33 mouse cellular contexts compared by ENCODE assay signal in the genomic region with DNA sequence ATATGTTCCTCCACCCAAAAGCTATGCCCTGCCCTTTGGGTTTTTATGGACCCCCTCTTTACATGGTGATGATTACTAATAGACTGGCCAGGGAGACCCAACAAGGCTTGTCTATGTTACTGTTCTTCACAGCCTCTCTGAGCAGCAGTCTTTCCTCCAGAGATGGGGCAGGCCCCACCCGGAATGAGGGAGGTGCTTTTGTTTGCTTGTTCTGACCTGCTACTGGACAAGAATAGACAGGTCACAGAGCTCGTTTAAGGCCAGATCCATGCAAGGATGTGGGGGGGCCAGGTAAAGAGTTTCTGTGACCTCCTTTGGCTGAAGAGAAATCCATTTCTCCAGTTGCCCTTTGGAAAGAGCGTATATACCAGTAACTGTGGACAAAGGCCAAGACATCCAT.
"Had no signal": no experiment of that assay in that cellular context is flagged by ENCODE, and none has a peak within 500 bp of the region (broad histone marks: within the 10 kb centered on the region; RNA-seq: fewer than 3 reads in every experiment).

No protein-coding gene starts in this region.

- H3K4me3 ChIP-seq: heart, embryonic 10.5 days; heart, embryonic 13.5 days; heart, embryonic 15.5 days; hindbrain, embryonic 10.5 days; hindbrain, embryonic 12.5 days; hindbrain, embryonic 13.5 days; hindbrain, embryonic 15.5 days; intestine, embryonic 15.5 days; kidney, embryonic 15.5 days; layer of hippocampus, adult 2 months had no signal

- H3K36me3 ChIP-seq: heart, embryonic 10.5 days; heart, embryonic 13.5 days; heart, embryonic 15.5 days; hindbrain, embryonic 10.5 days; hindbrain, embryonic 12.5 days; hindbrain, embryonic 13.5 days; hindbrain, embryonic 15.5 days; intestine, embryonic 15.5 days; kidney, embryonic 15.5 days had no signal

- H3K27ac ChIP-seq: heart, embryonic 10.5 days; heart, embryonic 13.5 days; heart, embryonic 15.5 days; hindbrain, embryonic 10.5 days; hindbrain, embryonic 12.5 days; hindbrain, embryonic 13.5 days; hindbrain, embryonic 14.5 days; hindbrain, embryonic 15.5 days; hindbrain, postnatal 0 days; intestine, embryonic 15.5 days; kidney, embryonic 15.5 days; kidney, postnatal 0 days; layer of hippocampus, adult 2 months had no signal

- H3K9ac ChIP-seq: heart, embryonic 13.5 days; heart, embryonic 15.5 days; hindbrain, embryonic 12.5 days; hindbrain, embryonic 13.5 days; hindbrain, embryonic 14.5 days; hindbrain, embryonic 15.5 days; intestine, embryonic 15.5 days; kidney, embryonic 15.5 days had no signal

- H3K27me3 ChIP-seq: heart, embryonic 13.5 days; heart, embryonic 15.5 days; hindbrain, embryonic 12.5 days; hindbrain, embryonic 13.5 days; hindbrain, embryonic 15.5 days; intestine, embryonic 15.5 days; kidney, embryonic 15.5 days had no signal

- DNase-seq: heart, postnatal 10 days; heart, postnatal 14 days; heart, postnatal 36 days; heart, postnatal 4 days; kidney, adult 11 months; kidney, adult 18-20 months; kidney, adult 2 months; kidney, adult 8-10 months; kidney, adult 9 months; kidney, postnatal 10 days; kidney, postnatal 14 days; kidney, postnatal 36 days; kidney, postnatal 4 days; layer of hippocampus, adult 9-11 months; layer of hippocampus, postnatal 36 days had no signal

- ATAC-seq: hindbrain, embryonic 16.5 days; hindbrain, postnatal 0 days; inflammation-experienced regulatory T-cells, adult 6 months; intestine, embryonic 15.5 days; intestine, embryonic 16.5 days; intestine, postnatal 0 days had no signal

- H3K4me2 ChIP-seq: heart, embryonic 11.5 days; heart, embryonic 13.5 days; heart, embryonic 15.5 days; hindbrain, embryonic 12.5 days; hindbrain, embryonic 13.5 days; hindbrain, embryonic 14.5 days; hindbrain, embryonic 15.5 days; kidney, embryonic 15.5 days had no signal

- H3K9me3 ChIP-seq: heart, embryonic 10.5 days; heart, embryonic 13.5 days; heart, embryonic 15.5 days; hindbrain, embryonic 10.5 days; hindbrain, embryonic 12.5 days; hindbrain, embryonic 13.5 days; hindbrain, embryonic 15.5 days; intestine, embryonic 15.5 days; kidney, embryonic 15.5 days had no signal
